10 mouse cellular contexts compared by ENCODE assay signal in genomic region chr4:135244335-135244734, GRCm38 (mm10). TPM values are rescaled to one million over a fixed set of nuclear protein-coding genes. Genes with fewer than 3 reads are reported as not detected.
DNase-seq lines count a peak whose midpoint lies in the region; ATAC-seq and TF ChIP-seq lines count a peak whose summit lies in the region.
"Had no signal": no experiment of that assay in that cellular context is flagged by ENCODE, and none has a peak within 500 bp of the region (broad histone marks: within the 10 kb centered on the region; RNA-seq: fewer than 3 reads in every experiment).

No protein-coding gene starts in this region.

- peak; percentile 48; the same call in 1 of the 2 replicates for ATAC-seq in monocyte, adult 5-6 weeks (replicated peaks; ENCODE audit: insufficient number of reproducible peaks, low FRiP score, low TSS enrichment, poor library complexity, severe bottlenecking)

- no peak for TF ChIP-seq POLR2A in brain, embryonic 14.5 days (IDR thresholded peaks at IDR 0.05; ENCODE audit: borderline replicate concordance, extremely low read depth, insufficient read depth, insufficient read length, poor library complexity, severe bottlenecking)

- no peak overlapping the region for H3K27ac ChIP-seq in heart, embryonic 10.5 days
- no peak overlapping the region for H3K27ac ChIP-seq in hindbrain, embryonic 10.5 days
- H3K27ac ChIP-seq: limb, embryonic 13.5 days had no signal

- peak; percentile 62 for TF ChIP-seq CTCF in E14TG2a.4 (conservative IDR thresholded peaks at IDR 0.05; ENCODE audit: low read length)
- TF ChIP-seq CTCF in brain, embryonic 14.5 days (IDR thresholded peaks at IDR 0.05; ENCODE audit: borderline replicate concordance, extremely low read depth, insufficient read depth, insufficient read length), result peak; percentile 32; the same call in 1 of the 2 replicates

- H3K36me3 ChIP-seq in heart, embryonic 10.5 days, result peaks cover 18% of the 10 kb centered on the region
- peaks cover 13% of the 10 kb centered on the region for H3K36me3 ChIP-seq in E14TG2a.4 (ENCODE audit: insufficient read depth, low read length)
- peaks cover 17% of the 10 kb centered on the region for H3K36me3 ChIP-seq in hindbrain, embryonic 10.5 days

- no peak overlapping the region for H3K4me3 ChIP-seq in heart, embryonic 10.5 days
- no peak overlapping the region for H3K4me3 ChIP-seq in E14TG2a.4 (replicated peaks; ENCODE audit: low read length)
- no peak overlapping the region for H3K4me3 ChIP-seq in hindbrain, embryonic 10.5 days
- H3K4me3 ChIP-seq: limb, embryonic 13.5 days had no signal

- H3K27me3 ChIP-seq in heart, embryonic 10.5 days (ENCODE audit: insufficient read depth, poor library complexity, severe bottlenecking), result no peaks in the 10 kb centered on the region
- no peaks in the 10 kb centered on the region for H3K27me3 ChIP-seq in E14TG2a.4 (ENCODE audit: insufficient read depth, low read length)
- no peaks in the 10 kb centered on the region for H3K27me3 ChIP-seq in hindbrain, embryonic 10.5 days (ENCODE audit: insufficient read depth, poor library complexity, severe bottlenecking)
- H3K27me3 ChIP-seq: limb, embryonic 13.5 days had no signal

- H3K4me1 ChIP-seq in heart, embryonic 10.5 days, result peaks cover 76% of the 10 kb centered on the region
- H3K4me1 ChIP-seq in E14TG2a.4 (replicated peaks; ENCODE audit: low read depth, low read length), result peaks cover 96% of the 10 kb centered on the region
- peaks cover 44% of the 10 kb centered on the region for H3K4me1 ChIP-seq in hindbrain, embryonic 10.5 days (replicated peaks)

- DNase-seq in heart, postnatal 4 days, result peak; percentile 47
- no peak for DNase-seq in heart, embryonic 10.5 days (ENCODE audit: low spot score)
- DNase-seq in brain, embryonic 14.5 days (ENCODE audit: low read depth), result no peak
- no peak for DNase-seq in layer of hippocampus, postnatal 36 days
- no peak for DNase-seq in layer of hippocampus, adult 18-20 months (ENCODE audit: low spot score in 2 of 2)
- DNase-seq in hindbrain, embryonic 10.5 days (ENCODE audit: low spot score), result no peak
- DNase-seq: gastrocnemius, postnatal 36 days had no signal

- WGBS in heart, embryonic 10.5 days, result 90% methylated on average over 3 of the region's 3 CpGs
- 88% methylated on average over 3 of the region's 3 CpGs for WGBS in hindbrain, embryonic 10.5 days

- peaks cover 4% of the 10 kb centered on the region; the same call in 1 of the 2 replicates for H3K9me3 ChIP-seq in heart, embryonic 10.5 days
- H3K9me3 ChIP-seq in E14TG2a.4 (ENCODE audit: low read length), result no peaks in the 10 kb centered on the region
- H3K9me3 ChIP-seq in hindbrain, embryonic 10.5 days, result peaks cover 3% of the 10 kb centered on the region; the same call in 1 of the 2 replicates
- H3K9me3 ChIP-seq: limb, embryonic 13.5 days had no signal

RNA-seq across cellular contexts. Expression of gene Clic4, which starts 28.3 kb away (rescaled TPM):
- total RNA-seq in heart, postnatal 4 days (2021), result 100 to 1,000 TPM; 313 to 318 TPM
- polyA plus RNA-seq in heart, embryonic 10.5 days (2016; fragmentation: Nextera tagmentation; extraction: Ambion mirVana), result 263 and 343 TPM in 2 replicates
- 61.3 and 62.3 TPM in 2 replicates for polyA plus RNA-seq in brain, embryonic 14.5 days (2012; rRNA removed)
- 39.4 to 61.3 TPM (median 41.0 TPM) in 3 replicates for total RNA-seq in monocyte, adult 5-6 weeks (2017)
- total RNA-seq in layer of hippocampus, postnatal 36 days (2021), result 10 to 100 TPM; 36.3 to 40.6 TPM
- total RNA-seq in layer of hippocampus, adult 18-20 months (2021), result 10 to 100 TPM; 40.1 to 40.2 TPM
- 184 and 220 TPM in 2 replicates for polyA plus RNA-seq in hindbrain, embryonic 10.5 days (2016; fragmentation: Nextera tagmentation; extraction: Ambion mirVana)
